Mouse (Mus musculus): Measurements from ENCODE around the gene Tpk1.
"Not testable (repeated sequence)": the region's sequence is repeated elsewhere in the genome, so short reads cannot be mapped to it uniquely, and the experiment has no call there.

DNA sequence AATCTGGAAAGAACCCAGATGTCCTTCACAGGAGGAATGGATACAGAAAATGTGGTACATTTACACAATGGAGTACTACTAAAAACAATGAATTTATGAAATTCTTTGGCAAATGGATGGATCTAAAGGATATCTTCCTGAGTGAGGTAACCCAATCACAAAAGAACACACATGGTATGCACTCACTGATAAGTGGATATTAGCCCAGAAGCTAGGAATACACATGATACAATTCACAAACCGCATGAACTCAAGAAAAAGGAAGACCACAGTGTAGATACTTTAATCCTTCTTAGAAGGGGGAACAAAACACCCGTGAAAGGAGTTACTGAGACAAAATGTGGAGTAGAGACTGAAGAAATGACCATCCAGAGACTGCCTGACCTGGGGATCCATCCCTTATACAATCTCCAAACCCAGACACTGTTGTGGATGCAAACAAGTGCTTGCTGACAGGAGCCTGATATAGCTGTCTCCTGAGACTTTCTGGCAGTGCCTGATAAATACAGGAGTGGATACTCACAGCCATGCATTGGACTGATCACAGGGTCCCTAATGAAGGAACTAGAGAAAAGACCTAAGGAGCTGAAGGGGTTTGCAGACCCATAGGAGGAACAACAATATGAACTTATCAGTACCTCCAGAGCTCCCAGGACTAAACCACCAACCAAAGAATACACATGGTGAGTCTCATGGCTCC, 159.2 kb downstream of the Tpk1 start:
- TF ChIP-seq CTCF (IDR thresholded peaks at IDR 0.05 in 2 of 3, conservative IDR thresholded peaks at IDR 0.05 in 1 of 3; ENCODE audit: control insufficient read depth in 1 of 3, insufficient read depth in 1 of 3, low read depth in 2 of 3, low read length in 3 of 3, poor library complexity in 1 of 3, severe bottlenecking in 1 of 3); SMC3 (IDR thresholded peaks at IDR 0.05; ENCODE audit: low read depth, low read length); POLR2A (IDR thresholded peaks at IDR 0.05; ENCODE audit: control insufficient read depth in 1 of 2, insufficient read depth in 1 of 2, low read depth in 1 of 2, low read length in 2 of 2, poor library complexity in 1 of 2): not testable (repeated sequence)
